Mouse (Mus musculus): ENCODE data around the gene Ddx43. TPM values are rescaled to one million over a fixed set of nuclear protein-coding genes. Genes with fewer than 3 reads are reported as not detected.

Ddx43 gene
- polyA plus RNA-seq, 1 experiment from 2014 or later = 0.49 TPM

DNA sequence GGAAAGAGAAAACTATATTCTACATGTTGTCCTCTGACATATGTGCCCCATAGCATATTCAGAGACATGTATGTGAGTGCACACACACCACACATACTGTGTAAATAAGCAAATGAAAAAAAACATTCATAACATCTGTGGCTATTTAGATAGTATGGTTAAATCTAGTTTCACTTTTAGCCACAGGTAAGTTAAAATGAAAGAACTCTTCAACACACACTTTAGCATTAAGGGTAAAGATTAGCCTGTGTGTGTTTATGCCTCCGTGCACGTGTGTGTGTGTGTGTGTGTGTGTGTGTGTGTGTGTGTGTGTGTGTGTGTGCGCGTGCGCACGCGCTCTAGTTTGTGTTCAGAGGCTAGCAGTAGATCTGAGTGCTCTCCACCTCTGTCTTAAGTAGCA is 6.0 kb downstream of the Ddx43 start:
- H3K9me3 ChIP-seq (ENCODE audit: control insufficient read depth, low read length) = no peaks in the 10 kb centered on the region
- WGBS = 94% methylated on average over 7 of the region's 7 CpGs
- H3K27ac ChIP-seq (ENCODE audit: low read depth, low read length) = no peak overlapping the region
- H3K9ac ChIP-seq (ENCODE audit: low read length) = no peak overlapping the region
- H3K27me3 ChIP-seq (ENCODE audit: control insufficient read depth, insufficient read depth, low read length) = peaks cover 6% of the 10 kb centered on the region
- H3K4me1 ChIP-seq (replicated peaks; ENCODE audit: control insufficient read depth, insufficient read depth, low read length) = no peaks in the 10 kb centered on the region
- H3K36me3 ChIP-seq (ENCODE audit: control insufficient read depth, insufficient read depth, low read length) = no peaks in the 10 kb centered on the region
- H3K4me2 ChIP-seq (ENCODE audit: low read depth, low read length, severe bottlenecking) = no peak overlapping the region
- ATAC-seq (replicated peaks; ENCODE audit: low FRiP score) (no peak), DNase-seq (ENCODE audit: low spot score) (no peak)
- H3K4me3 ChIP-seq (ENCODE audit: low read depth, low read length) = no peak overlapping the region

GRCm38 (mm10) chr9:78427362-78427781 is 31.8 kb downstream of the Ddx43 start:
- Histone ChIP-seq H3K27me3 (ENCODE audit: control insufficient read depth, insufficient read depth, low read length) (no peaks in the 10 kb centered on the region), H3K36me3 (ENCODE audit: control insufficient read depth, insufficient read depth, low read length) (no peaks in the 10 kb centered on the region), H3K9me3 (ENCODE audit: control insufficient read depth, low read length) (no peaks in the 10 kb centered on the region), H3K4me3 (ENCODE audit: low read depth, low read length) (peak overlapping the region; percentile 19; the same call in 1 of the 2 replicates), H3K27ac (ENCODE audit: low read depth, low read length) (no peak overlapping the region), H3K4me2 (ENCODE audit: low read depth, low read length, severe bottlenecking) (peak overlapping the region; percentile 42), H3K9ac (ENCODE audit: low read length) (peak overlapping the region; percentile 20; the same call in 1 of the 2 replicates), H3K4me1 (replicated peaks; ENCODE audit: control insufficient read depth, insufficient read depth, low read length) (0 out of 2 replicates have a peak, but pooled peaks cover 3% of the 10 kb centered on the region)
- WGBS = 32% methylated on average over 26 of the region's 27 CpGs
- DNase-seq (ENCODE audit: low spot score) (peak; percentile 57), ATAC-seq (replicated peaks; ENCODE audit: low FRiP score) (0 out of 2 replicates have a peak, but pooled peaks have one; percentile 36)

- H3K36me3 ChIP-seq (ENCODE audit: control insufficient read depth, insufficient read depth, low read length) = no peaks in the 10 kb centered on the region
- no peak overlapping the region for H3K4me2 ChIP-seq (ENCODE audit: low read depth, low read length, severe bottlenecking)
- H3K9me3 ChIP-seq (ENCODE audit: control insufficient read depth, low read length) = no peaks in the 10 kb centered on the region
- H3K27ac ChIP-seq (ENCODE audit: low read depth, low read length) = no peak overlapping the region
- 0 out of 2 replicates have a peak, but pooled peaks cover 3% of the 10 kb centered on the region for H3K4me1 ChIP-seq (replicated peaks; ENCODE audit: control insufficient read depth, insufficient read depth, low read length)
- DNase-seq (ENCODE audit: low spot score) (no peak), ATAC-seq (replicated peaks; ENCODE audit: low FRiP score) (no peak)
- no peak overlapping the region for H3K4me3 ChIP-seq (ENCODE audit: low read depth, low read length)
- H3K9ac ChIP-seq (ENCODE audit: low read length) = no peak overlapping the region
- 77% methylated on average over 6 of the region's 6 CpGs for WGBS
- no peaks in the 10 kb centered on the region for H3K27me3 ChIP-seq (ENCODE audit: control insufficient read depth, insufficient read depth, low read length)
These were observed 32.6 kb downstream of the Ddx43 start for GRCm38 (mm10) chr9:78428185-78428584.

GRCm38 (mm10) chr9:78428870-78429432 is 33.4 kb downstream of the Ddx43 start:
- Histone ChIP-seq H3K4me1 (replicated peaks; ENCODE audit: control insufficient read depth, insufficient read depth, low read length) (0 out of 2 replicates have a peak, but pooled peaks cover 3% of the 10 kb centered on the region), H3K27me3 (ENCODE audit: control insufficient read depth, insufficient read depth, low read length) (no peaks in the 10 kb centered on the region), H3K9me3 (ENCODE audit: control insufficient read depth, low read length) (no peaks in the 10 kb centered on the region), H3K4me3 (ENCODE audit: low read depth, low read length) (no peak overlapping the region), H3K36me3 (ENCODE audit: control insufficient read depth, insufficient read depth, low read length) (no peaks in the 10 kb centered on the region), H3K27ac (ENCODE audit: low read depth, low read length) (no peak overlapping the region), H3K4me2 (ENCODE audit: low read depth, low read length, severe bottlenecking) (no peak overlapping the region), H3K9ac (ENCODE audit: low read length) (no peak overlapping the region)
- WGBS = 79% methylated on average over 4 of the region's 4 CpGs
- ATAC-seq (replicated peaks; ENCODE audit: low FRiP score) = no peak
- DNase-seq (ENCODE audit: low spot score) = no peak

DNA sequence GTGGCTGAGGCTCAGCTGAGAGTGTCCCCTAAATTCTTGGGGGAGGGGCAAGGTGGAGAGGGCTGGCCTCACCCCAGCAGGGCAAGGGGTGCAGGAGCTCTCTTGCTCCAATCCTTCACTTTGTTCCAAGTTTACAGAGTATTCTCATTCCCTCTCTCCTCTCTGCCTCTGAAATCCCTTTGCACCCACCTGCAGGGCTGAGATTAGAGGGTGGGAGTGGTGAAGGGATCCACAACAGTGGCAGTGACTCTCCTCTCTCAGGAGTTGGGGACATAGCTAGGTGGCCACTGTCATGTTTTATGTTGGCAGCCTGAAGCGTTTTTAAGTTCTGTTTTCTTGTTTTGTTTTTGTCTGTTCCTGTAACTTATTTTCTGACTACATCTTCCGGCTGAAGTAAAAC is 34.0 kb downstream of the Ddx43 start:
- Histone ChIP-seq H3K4me2 (ENCODE audit: low read depth, low read length, severe bottlenecking) (no peak overlapping the region), H3K27me3 (ENCODE audit: control insufficient read depth, insufficient read depth, low read length) (no peaks in the 10 kb centered on the region), H3K4me1 (replicated peaks; ENCODE audit: control insufficient read depth, insufficient read depth, low read length) (0 out of 2 replicates have a peak, but pooled peaks cover 3% of the 10 kb centered on the region), H3K9ac (ENCODE audit: low read length) (no peak overlapping the region), H3K4me3 (ENCODE audit: low read depth, low read length) (no peak overlapping the region), H3K9me3 (ENCODE audit: control insufficient read depth, low read length) (no peaks in the 10 kb centered on the region), H3K36me3 (ENCODE audit: control insufficient read depth, insufficient read depth, low read length) (no peaks in the 10 kb centered on the region), H3K27ac (ENCODE audit: low read depth, low read length) (no peak overlapping the region)
- 65% methylated on average over 2 of the region's 2 CpGs for WGBS
- ATAC-seq (replicated peaks; ENCODE audit: low FRiP score) (no peak), DNase-seq (ENCODE audit: low spot score) (no peak)

DNA sequence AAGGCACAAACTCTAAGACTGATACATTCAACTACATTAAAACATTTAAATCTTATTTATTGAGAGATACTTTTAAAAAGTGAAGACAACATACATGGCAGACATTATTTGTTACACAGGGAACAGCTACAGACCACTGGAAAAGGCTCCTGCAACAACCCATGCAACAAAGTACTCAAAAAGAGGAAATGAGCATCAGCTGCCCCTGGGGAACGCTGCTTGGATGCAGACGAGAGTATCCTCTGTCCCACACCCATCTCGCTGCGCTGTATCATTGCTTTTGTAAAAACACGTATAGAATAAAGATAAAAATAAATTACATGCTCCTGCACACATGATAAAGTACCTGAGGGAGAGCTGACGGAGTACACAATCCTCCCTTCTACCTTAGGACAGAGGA is 34.9 kb downstream of the Ddx43 start:
- ATAC-seq (replicated peaks; ENCODE audit: low FRiP score) (no peak), DNase-seq (ENCODE audit: low spot score) (no peak)
- Histone ChIP-seq H3K4me1 (replicated peaks; ENCODE audit: control insufficient read depth, insufficient read depth, low read length) (0 out of 2 replicates have a peak, but pooled peaks cover 3% of the 10 kb centered on the region), H3K27me3 (ENCODE audit: control insufficient read depth, insufficient read depth, low read length) (no peaks in the 10 kb centered on the region), H3K27ac (ENCODE audit: low read depth, low read length) (no peak overlapping the region), H3K4me3 (ENCODE audit: low read depth, low read length) (no peak overlapping the region), H3K9me3 (ENCODE audit: control insufficient read depth, low read length) (no peaks in the 10 kb centered on the region), H3K4me2 (ENCODE audit: low read depth, low read length, severe bottlenecking) (no peak overlapping the region), H3K9ac (ENCODE audit: low read length) (no peak overlapping the region), H3K36me3 (ENCODE audit: control insufficient read depth, insufficient read depth, low read length) (no peaks in the 10 kb centered on the region)
- 85% methylated on average over 6 of the region's 6 CpGs for WGBS

DNA sequence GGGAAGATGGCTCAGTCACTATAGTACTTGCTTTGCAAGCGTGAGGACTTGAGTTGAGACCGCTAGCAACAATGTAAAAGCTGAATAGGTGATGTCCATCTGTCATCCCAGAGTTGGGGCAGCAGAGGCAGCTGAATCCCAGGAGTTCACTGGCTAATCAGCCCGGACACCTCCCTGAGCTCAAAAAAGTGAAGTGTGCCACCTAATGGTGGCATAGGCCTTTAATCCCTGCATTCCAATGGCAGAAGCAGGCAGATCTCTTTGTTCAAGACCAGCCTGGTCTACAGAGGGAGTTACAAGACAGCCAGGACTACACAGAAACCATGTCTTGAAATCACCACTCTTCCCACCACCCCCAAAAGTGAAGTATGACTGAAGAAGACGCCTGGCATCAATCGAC is 36.9 kb downstream of the Ddx43 start:
- WGBS = 82% methylated on average over 5 of the region's 5 CpGs
- no peak for ATAC-seq (replicated peaks; ENCODE audit: low FRiP score)

DNA sequence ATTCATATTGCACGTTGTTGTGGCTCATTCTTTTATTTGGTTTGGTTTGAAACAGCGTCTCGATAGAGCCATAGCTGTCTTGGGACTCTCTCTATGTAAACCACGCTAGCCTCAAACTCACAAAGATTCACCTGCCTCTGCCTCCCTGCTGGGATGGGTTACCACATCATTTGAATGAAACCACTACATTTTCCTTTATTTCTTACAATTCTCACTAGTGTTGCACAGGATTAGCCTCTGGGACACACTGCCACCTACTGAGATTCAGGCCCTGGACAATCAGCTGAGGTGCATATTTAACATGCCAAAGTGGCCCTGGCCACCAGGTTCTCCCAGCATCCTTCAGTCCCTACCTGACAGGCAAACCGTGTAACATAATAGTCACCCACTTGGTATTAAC is 43.8 kb downstream of the Ddx43 start:
- Histone ChIP-seq H3K4me1 (replicated peaks; ENCODE audit: control insufficient read depth, insufficient read depth, low read length) (peaks cover 6% of the 10 kb centered on the region), H3K4me2 (ENCODE audit: low read depth, low read length, severe bottlenecking) (no peak overlapping the region), H3K27me3 (ENCODE audit: control insufficient read depth, insufficient read depth, low read length) (peaks cover 41% of the 10 kb centered on the region), H3K4me3 (ENCODE audit: low read depth, low read length) (no peak overlapping the region), H3K27ac (ENCODE audit: low read depth, low read length) (no peak overlapping the region), H3K9me3 (ENCODE audit: control insufficient read depth, low read length) (no peaks in the 10 kb centered on the region), H3K9ac (ENCODE audit: low read length) (no peak overlapping the region), H3K36me3 (ENCODE audit: control insufficient read depth, insufficient read depth, low read length) (no peaks in the 10 kb centered on the region)
- no peak for ATAC-seq (replicated peaks; ENCODE audit: low FRiP score)
- no peak for DNase-seq (ENCODE audit: low spot score)
- WGBS = 68% methylated on average over 5 of the region's 5 CpGs

More for the DNA sequence above, 36.9 kb downstream of the Ddx43 start:
- Histone ChIP-seq H3K9me3 (ENCODE audit: control insufficient read depth, low read length) (no peaks in the 10 kb centered on the region), H3K4me3 (ENCODE audit: low read depth, low read length) (no peak overlapping the region), H3K4me1 (replicated peaks; ENCODE audit: control insufficient read depth, insufficient read depth, low read length) (0 out of 2 replicates have a peak, but pooled peaks cover 2% of the 10 kb centered on the region), H3K36me3 (ENCODE audit: control insufficient read depth, insufficient read depth, low read length) (no peaks in the 10 kb centered on the region), H3K9ac (ENCODE audit: low read length) (no peak overlapping the region), H3K27me3 (ENCODE audit: control insufficient read depth, insufficient read depth, low read length) (no peaks in the 10 kb centered on the region), H3K4me2 (ENCODE audit: low read depth, low read length, severe bottlenecking) (no peak overlapping the region), H3K27ac (ENCODE audit: low read depth, low read length) (no peak overlapping the region)
- no peak for DNase-seq (ENCODE audit: low spot score)

DNA sequence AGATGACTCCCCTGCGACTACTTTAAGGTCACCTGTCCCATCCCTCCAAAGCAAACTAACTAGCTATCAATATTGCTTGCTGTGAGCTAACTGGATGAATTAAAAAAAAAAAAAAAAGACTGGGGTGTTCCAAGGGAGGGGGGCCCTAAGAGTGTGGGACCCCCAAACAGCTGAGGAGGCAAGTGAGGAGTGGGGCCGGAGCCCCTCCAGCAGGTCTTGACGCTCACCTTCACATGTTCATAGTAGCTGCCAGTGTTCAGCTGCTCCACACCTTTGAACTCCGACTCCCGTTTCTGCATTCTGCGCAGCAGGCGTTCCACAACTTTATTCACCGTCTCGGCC is 46.6 kb downstream of the Ddx43 start:
- no peak overlapping the region for H3K9ac ChIP-seq (ENCODE audit: low read length)
- H3K4me3 ChIP-seq (ENCODE audit: low read depth, low read length) = peak overlapping the region; percentile 32
- peak; percentile 51; the same call in 1 of the 2 replicates for ATAC-seq (replicated peaks; ENCODE audit: low FRiP score)
- no peak overlapping the region for H3K27ac ChIP-seq (ENCODE audit: low read depth, low read length)
- DNase-seq (ENCODE audit: low spot score) = no peak
- H3K27me3 ChIP-seq (ENCODE audit: control insufficient read depth, insufficient read depth, low read length) = peaks cover 51% of the 10 kb centered on the region
- no peaks in the 10 kb centered on the region for H3K9me3 ChIP-seq (ENCODE audit: control insufficient read depth, low read length)
- peaks cover 6% of the 10 kb centered on the region for H3K4me1 ChIP-seq (replicated peaks; ENCODE audit: control insufficient read depth, insufficient read depth, low read length)
- 3% methylated on average over 9 of the region's 9 CpGs for WGBS
- no peaks in the 10 kb centered on the region for H3K36me3 ChIP-seq (ENCODE audit: control insufficient read depth, insufficient read depth, low read length)
- peak overlapping the region; percentile 57 for H3K4me2 ChIP-seq (ENCODE audit: low read depth, low read length, severe bottlenecking)
